Mouse (Mus musculus) liver, postnatal 0 days (tissue): ENCODE data around the gene Lpgat1.

Experiments
- CTCF ChIP-seq: sonication (generic); IDR thresholded peaks from 2 replicates; pipeline ENCODE4 v1.5.1; 2016; ENCODE audit warnings: antibody characterized with exemption, low read depth
- EP300 ChIP-seq: IDR thresholded peaks from 2 replicates; pipeline ENCODE4 v1.6.1; 2016; ENCODE audit warnings: antibody characterized with exemption, low read depth, mild to moderate bottlenecking

GRCm38 (mm10) chr1:191821326-191822091 is 103.9 kb downstream of the Lpgat1 start, which contains the start of gene Nek2:
- TF ChIP-seq CTCF (no peak), EP300 (no peak)
